Mouse (Mus musculus) limb, embryonic 12.5 days (tissue): ENCODE data around the gene Pnma1. TPM values are rescaled to one million over a fixed set of nuclear protein-coding genes. Genes with fewer than 3 reads are reported as not detected.

ENCODE experiments used
- ATAC-seq: fragments of 200-750 bp; cut with Nextera tagmentation; 2 replicates; pipeline ENCODE4 v1.8.0; 2017; ENCODE audit warnings: low read depth, moderate TSS enrichment; ENCODE audit not compliant: insufficient number of reproducible peaks, insufficient read depth, low FRiP score, low TSS enrichment
- H3K27ac ChIP-seq: fragments of 300-500 bp; sonication (generic); 2 replicates; pipeline ENCODE4 v1.5.1; 2016; ENCODE audit warnings: mild to moderate bottlenecking, moderate library complexity
- H3K27me3 ChIP-seq: fragments of 300-500 bp; sonication (generic); 2 replicates; pipeline ENCODE4 v1.6.1; 2016; ENCODE audit warnings: mild to moderate bottlenecking, moderate library complexity
- H3K36me3 ChIP-seq: fragments of 300-500 bp; sonication (generic); 2 replicates; pipeline ENCODE4 v1.6.1; 2016; ENCODE audit warnings: mild to moderate bottlenecking, moderate library complexity
- H3K4me1 ChIP-seq: fragments of 300-500 bp; sonication (generic); replicated peaks from 2 replicates; pipeline ENCODE4 v1.6.1; 2016
- H3K4me2 ChIP-seq: fragments of 300-500 bp; sonication (generic); 2 replicates; pipeline ENCODE4 v1.6.1; 2016; ENCODE audit warnings: mild to moderate bottlenecking, moderate library complexity
- H3K4me3 ChIP-seq: fragments of 300-500 bp; sonication (generic); replicated peaks from 2 replicates; pipeline ENCODE4 v1.5.1; 2016; ENCODE audit warnings: mild to moderate bottlenecking
- H3K9ac ChIP-seq: fragments of 300-500 bp; sonication (generic); replicated peaks from 2 replicates; pipeline ENCODE4 v1.6.1; 2016; ENCODE audit warnings: mild to moderate bottlenecking, moderate library complexity
- H3K9me3 ChIP-seq: fragments of 300-500 bp; sonication (generic); 2 replicates; pipeline ENCODE4 v1.6.1; 2016; ENCODE audit warnings: mild to moderate bottlenecking, moderate library complexity
- WGBS: fragments of 180-500 bp; shearing (Covaris S2); methylation state at CpG from one replicate; pipeline ENCODE4 v1.1.7; 2016; 5-methylcytosine and 5-hydroxymethylcytosine counted together
- polyA plus RNA-seq: library from polyadenylated mRNA; unstranded; fragments of >200 nt; fragmentation: Nextera tagmentation; extraction: Ambion mirVana; gene quantifications from 2 replicates; pipeline ENCODE4 v1.2.1, GENCODE M21; 2016

Pnma1 gene
- polyA plus RNA-seq, 1 experiment from 2014 or later: 1.2 TPM

DNA sequence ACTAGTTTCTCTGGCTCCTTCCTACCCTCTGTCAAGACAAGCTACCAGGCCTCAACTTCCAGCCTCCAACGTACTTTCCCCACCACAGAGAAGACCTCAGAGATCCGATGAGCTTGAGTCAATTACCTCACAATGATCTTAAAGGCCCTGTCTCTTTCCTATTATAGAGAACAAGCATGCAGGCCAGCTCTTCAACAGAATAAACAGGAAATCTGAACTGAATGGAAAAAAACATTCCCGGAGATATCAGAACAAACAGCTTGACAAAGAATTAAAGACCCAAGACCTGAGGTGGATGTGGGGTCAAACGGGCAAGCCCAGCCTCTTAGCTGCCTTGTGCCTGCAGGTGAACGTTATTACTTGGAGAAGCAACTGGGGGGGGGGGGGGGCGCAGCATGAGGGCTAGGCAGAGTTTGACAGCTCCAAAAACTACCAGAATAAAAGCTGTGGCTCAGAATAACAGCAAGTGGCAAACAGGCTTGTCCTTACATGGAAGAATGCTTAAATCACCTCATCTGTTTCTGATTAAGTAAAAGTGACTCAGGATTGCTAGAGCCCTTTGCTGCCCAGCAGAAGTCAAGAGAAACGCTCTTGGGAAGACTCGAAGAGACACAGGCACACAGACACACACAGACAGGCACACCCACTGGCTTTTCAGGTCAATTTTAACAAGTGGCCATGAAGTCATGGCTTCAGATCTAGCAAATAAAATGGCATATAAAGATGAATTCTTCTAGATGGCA lies 17.5 kb upstream of the Pnma1 start:
- Histone ChIP-seq H3K9me3 (no peaks in the 10 kb centered on the region), H3K27me3 (no peaks in the 10 kb centered on the region), H3K9ac (no peak overlapping the region), H3K36me3 (peaks cover 41% of the 10 kb centered on the region), H3K4me2 (no peak overlapping the region), H3K27ac (peak overlapping the region; percentile 41; the same call in 1 of the 2 replicates), H3K4me1 (peaks cover 21% of the 10 kb centered on the region), H3K4me3 (no peak overlapping the region)
- 34% methylated on average over 8 of the region's 8 CpGs for WGBS
- ATAC-seq: no peak

DNA sequence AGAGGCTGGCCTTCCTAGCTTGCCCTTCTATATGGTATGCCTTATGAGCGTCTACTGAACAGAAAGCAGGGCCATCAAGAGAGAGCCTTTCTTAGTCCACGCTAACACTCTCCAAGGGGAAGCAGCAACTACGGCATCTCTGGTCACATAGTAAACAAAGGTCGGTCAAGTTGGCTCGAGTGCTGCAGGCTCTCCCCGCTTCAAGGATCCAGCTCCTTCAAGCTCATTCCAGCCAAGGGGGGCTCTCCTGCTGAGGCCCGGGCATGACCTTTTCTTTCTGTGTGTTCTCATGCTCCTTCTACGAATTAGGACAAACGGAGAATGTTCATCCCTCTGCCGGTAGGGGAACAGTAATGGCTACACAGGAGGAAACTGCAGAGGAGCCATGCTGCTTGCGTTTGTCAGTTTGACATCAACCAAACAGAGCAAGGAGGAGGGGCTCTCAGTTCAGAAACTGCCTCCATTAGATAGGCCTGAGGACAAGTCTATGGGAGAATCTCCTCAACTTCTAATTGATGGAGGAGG lies 15.4 kb upstream of the Pnma1 start:
- Histone ChIP-seq H3K27me3 (no peaks in the 10 kb centered on the region), H3K27ac (no peak overlapping the region), H3K4me3 (no peak overlapping the region), H3K36me3 (peaks cover 48% of the 10 kb centered on the region), H3K9me3 (no peaks in the 10 kb centered on the region), H3K4me1 (peaks cover 21% of the 10 kb centered on the region), H3K9ac (no peak overlapping the region), H3K4me2 (no peak overlapping the region)
- no peak for ATAC-seq
- WGBS: 93% methylated on average over 11 of the region's 11 CpGs

DNA sequence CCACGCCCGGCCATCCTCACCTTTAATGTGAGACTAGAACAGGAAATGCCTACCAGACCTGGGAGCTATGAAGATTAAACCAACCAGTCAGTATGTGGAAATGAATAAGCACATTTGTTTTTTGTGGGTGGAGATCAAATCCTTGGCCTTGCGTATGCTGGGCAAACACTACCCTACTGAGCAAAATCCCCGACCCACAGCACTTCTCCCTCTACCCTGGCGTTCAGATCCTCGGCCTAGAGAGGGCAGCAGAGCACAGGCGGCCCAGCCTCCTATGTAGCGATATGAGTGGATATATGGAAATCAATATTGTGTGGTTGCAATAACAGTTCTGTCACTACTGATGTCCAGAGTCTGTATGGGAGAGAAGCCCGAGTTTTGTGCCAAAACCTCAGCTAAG lies 14.8 kb upstream of the Pnma1 start:
- WGBS: 90% methylated on average over 9 of the region's 9 CpGs
- ATAC-seq: no peak
- H3K27me3 ChIP-seq: no peaks in the 10 kb centered on the region
- H3K36me3 ChIP-seq: peaks cover 54% of the 10 kb centered on the region
- no peak overlapping the region for H3K27ac ChIP-seq
- H3K9ac ChIP-seq: no peak overlapping the region
- peaks cover 21% of the 10 kb centered on the region for H3K4me1 ChIP-seq
- no peaks in the 10 kb centered on the region for H3K9me3 ChIP-seq
- H3K4me2 ChIP-seq: no peak overlapping the region
- H3K4me3 ChIP-seq: no peak overlapping the region

DNA sequence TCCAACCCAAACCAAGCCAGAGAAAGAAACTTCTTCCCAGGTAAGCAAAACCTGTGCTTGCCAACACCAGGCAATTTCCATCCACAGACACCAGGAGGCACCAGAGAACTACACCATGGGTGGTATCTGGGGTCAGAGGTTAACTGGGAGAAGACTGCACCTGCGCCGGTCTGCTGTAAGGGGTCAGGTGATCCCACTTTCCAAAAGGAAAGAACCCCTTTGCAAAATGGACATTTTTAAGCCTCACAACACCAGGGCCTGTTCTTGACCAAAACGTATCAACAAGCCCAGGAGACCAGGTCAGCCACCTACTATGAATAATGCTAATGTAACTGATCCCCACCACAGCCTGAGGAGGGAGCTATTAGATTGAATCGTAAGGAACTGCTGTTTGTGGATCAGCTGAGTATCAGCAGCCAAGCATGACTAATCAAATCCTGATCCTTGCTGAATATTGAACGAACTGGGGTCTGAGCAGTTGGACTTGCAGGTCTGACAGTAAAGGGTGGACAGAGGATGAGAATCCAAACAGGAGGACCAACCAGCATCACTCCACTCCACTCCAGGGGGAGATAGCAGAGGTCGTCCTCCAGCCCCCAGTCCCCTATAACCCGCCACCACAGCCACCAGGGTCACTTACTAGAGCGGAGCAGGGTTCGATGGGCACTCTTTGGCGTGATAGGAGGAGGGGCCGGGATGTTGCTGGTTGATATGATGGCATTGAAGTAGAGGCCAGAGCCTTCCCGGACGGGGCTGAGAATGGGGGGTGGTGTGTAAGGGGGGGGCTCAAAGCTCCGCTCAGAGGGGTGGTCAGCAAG lies 13.5 kb upstream of the Pnma1 start:
- ATAC-seq: no peak
- Histone ChIP-seq H3K27ac (no peak overlapping the region), H3K27me3 (no peaks in the 10 kb centered on the region), H3K4me1 (peaks cover 19% of the 10 kb centered on the region), H3K4me2 (no peak overlapping the region), H3K9ac (no peak overlapping the region), H3K36me3 (peaks cover 67% of the 10 kb centered on the region), H3K9me3 (no peaks in the 10 kb centered on the region), H3K4me3 (no peak overlapping the region)
- 83% methylated on average over 14 of the region's 14 CpGs for WGBS

DNA sequence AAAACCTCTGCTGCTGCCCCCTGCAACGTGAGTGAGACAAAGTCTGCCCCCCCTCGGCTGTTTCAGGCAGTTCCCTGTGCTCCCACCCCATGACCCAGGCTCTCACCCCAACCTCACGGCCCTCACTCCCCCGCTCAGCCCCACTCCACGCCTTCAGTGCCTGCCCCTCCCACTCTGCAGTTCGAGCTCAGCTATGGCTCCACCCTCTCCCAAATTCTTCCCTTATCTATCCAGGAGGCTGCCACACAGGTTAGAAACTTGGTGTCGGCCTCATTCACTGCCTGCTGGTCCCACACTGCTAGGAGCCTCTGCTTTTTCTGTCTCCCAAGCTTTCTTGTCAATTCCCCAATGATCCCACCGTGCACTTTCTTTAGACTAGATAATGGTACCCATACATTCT lies 12.8 kb upstream of the Pnma1 start:
- Histone ChIP-seq H3K4me1 (peaks cover 12% of the 10 kb centered on the region), H3K9me3 (no peaks in the 10 kb centered on the region), H3K27ac (no peak overlapping the region), H3K9ac (no peak overlapping the region), H3K4me3 (no peak overlapping the region), H3K4me2 (no peak overlapping the region), H3K36me3 (peaks cover 74% of the 10 kb centered on the region), H3K27me3 (no peaks in the 10 kb centered on the region)
- no peak for ATAC-seq
- WGBS: 74% methylated on average over 8 of the region's 8 CpGs

DNA sequence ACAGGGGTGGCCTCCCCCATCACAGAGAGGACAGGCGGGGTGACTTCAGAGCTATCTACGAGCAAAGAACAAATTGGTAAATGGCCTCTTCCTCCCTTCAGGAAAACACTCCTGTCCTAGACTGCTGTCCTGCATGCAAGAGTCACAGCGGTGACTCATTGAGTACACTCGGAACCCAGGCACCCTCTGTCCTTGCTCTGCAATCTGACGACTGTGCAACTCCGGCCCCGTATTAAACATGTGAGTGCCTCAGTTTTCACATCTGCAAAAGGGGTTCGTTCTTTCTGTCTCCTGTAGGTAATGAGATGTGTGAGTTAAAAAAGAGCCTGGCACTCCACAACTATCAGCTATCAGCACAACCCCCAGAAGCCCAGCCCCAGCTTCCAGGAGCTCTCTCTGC lies 12.2 kb upstream of the Pnma1 start:
- no peak for ATAC-seq
- Histone ChIP-seq H3K4me3 (no peak overlapping the region), H3K9me3 (no peaks in the 10 kb centered on the region), H3K27ac (no peak overlapping the region), H3K27me3 (no peaks in the 10 kb centered on the region), H3K4me2 (no peak overlapping the region), H3K36me3 (peaks cover 77% of the 10 kb centered on the region), H3K4me1 (peaks cover 6% of the 10 kb centered on the region), H3K9ac (no peak overlapping the region)
- 94% methylated on average over 8 of the region's 8 CpGs for WGBS

DNA sequence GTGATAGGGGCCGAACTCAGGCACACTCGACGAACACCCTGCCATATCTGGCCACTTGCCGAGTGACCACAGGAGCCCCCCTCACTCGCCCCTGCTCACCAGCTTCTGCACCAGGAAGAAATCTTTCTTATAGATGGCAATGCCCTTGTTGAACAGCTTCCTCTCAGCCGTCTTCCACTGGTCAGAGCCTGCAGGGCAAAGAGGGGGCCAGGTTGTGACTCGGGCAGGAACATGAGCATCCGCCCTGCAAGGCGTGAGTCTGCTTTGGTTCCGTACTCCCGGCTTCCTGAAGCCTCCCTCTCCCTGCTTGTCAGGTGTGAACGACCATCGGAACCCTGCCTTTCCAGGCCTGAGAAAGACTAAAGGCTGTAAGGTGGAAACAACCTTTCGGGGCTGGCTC lies 9.9 kb upstream of the Pnma1 start:
- no peaks in the 10 kb centered on the region for H3K9me3 ChIP-seq
- H3K36me3 ChIP-seq: peaks cover 89% of the 10 kb centered on the region
- H3K9ac ChIP-seq: no peak overlapping the region
- no peak overlapping the region for H3K27ac ChIP-seq
- no peak overlapping the region for H3K4me3 ChIP-seq
- 0 out of 2 replicates have a peak, but pooled peaks cover 2% of the 10 kb centered on the region for H3K4me1 ChIP-seq
- ATAC-seq: no peak
- no peaks in the 10 kb centered on the region for H3K27me3 ChIP-seq
- H3K4me2 ChIP-seq: no peak overlapping the region
- WGBS: 90% methylated on average over 14 of the region's 14 CpGs

DNA sequence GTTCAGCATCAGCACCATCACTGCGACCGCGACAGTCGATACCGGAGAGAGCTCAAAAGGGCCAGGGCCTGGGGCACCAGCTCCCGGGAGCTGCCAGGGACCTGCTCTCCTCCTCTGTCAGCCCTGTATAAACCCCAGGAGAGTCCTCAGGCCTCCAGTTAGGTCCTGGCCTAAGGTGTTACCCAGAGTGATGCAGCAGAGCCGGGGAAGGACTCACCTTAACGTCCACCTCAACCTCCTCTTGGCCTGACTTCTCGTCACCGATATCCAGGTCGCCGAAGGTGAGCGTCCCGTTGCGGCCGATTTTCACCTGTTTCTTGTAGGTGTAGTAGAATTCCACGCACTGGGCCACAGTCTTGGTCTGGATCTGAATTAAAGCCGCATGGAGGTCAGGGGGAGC lies 7.9 kb upstream of the Pnma1 start:
- no peak overlapping the region for H3K9ac ChIP-seq

DNA sequence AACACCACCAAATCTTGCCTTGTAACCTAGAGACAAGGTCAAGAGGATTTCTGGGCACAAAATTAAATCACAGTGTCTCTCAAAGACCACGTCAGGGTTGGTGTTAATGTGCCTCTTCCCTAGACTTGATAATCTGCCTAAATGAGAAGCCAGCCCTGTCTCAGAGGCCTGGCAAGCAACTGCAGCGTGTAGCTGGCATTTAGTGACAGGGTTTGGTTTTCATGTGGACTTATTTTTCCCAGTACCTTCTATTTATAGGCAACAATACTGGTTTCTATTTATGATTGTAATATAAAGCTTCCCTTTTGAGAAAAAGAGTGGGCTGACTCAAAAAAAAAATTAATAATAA lies 7.2 kb upstream of the Pnma1 start:
- 79% methylated on average over 2 of the region's 2 CpGs for WGBS
- H3K9me3 ChIP-seq: no peaks in the 10 kb centered on the region
- no peak overlapping the region for H3K4me2 ChIP-seq
- H3K27ac ChIP-seq: no peak overlapping the region
- H3K4me1 ChIP-seq: no peaks in the 10 kb centered on the region
- ATAC-seq: no peak
- no peaks in the 10 kb centered on the region for H3K27me3 ChIP-seq
- no peak overlapping the region for H3K9ac ChIP-seq
- no peak overlapping the region for H3K4me3 ChIP-seq
- H3K36me3 ChIP-seq: peaks cover 93% of the 10 kb centered on the region

More for the DNA sequence above, 7.9 kb upstream of the Pnma1 start:
- Histone ChIP-seq H3K36me3 (peaks cover 95% of the 10 kb centered on the region), H3K27me3 (no peaks in the 10 kb centered on the region), H3K9me3 (no peaks in the 10 kb centered on the region), H3K4me1 (no peaks in the 10 kb centered on the region), H3K4me3 (no peak overlapping the region), H3K27ac (no peak overlapping the region), H3K4me2 (no peak overlapping the region)
- no peak for ATAC-seq
- 93% methylated on average over 18 of the region's 18 CpGs for WGBS

DNA sequence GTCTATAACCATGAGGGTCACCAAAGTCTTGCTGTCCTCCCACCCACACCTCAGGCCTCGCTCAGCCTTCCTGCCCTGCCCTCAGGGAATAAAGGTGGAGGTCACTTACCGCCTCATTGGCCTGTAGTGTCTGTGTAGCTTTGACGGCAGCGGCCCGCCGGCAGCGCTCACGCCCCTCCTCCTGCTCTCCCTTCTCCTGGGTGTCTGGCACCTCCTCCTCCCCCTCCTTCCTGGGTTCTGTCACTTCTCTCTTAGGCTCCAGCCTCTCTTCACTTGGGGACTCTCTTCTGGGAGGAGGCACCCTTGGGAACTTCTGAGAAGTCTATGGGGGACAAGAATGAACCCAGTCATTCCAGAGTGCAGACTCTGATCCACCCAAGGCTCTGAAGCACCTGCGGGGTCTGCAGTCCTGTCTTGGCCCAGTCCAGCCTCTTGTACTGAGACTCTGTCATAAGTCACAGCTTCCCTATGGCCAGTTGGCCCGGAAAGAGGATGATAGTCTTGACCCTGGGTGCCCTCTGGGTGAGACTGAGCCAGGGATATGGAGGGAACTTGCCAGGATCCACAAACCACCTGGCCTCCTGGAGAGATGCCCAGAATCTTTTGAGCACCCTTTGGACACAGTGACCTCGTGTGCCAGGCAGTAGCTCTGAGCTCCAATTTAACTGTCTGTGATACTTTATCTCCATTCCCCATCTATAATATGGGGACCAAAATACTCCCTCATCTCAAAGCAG lies 6.7 kb upstream of the Pnma1 start:
- H3K9me3 ChIP-seq: no peaks in the 10 kb centered on the region
- H3K9ac ChIP-seq: no peak overlapping the region
- H3K4me3 ChIP-seq: no peak overlapping the region
- H3K27ac ChIP-seq: no peak overlapping the region
- peaks cover 90% of the 10 kb centered on the region for H3K36me3 ChIP-seq
- ATAC-seq: no peak
- no peak overlapping the region for H3K4me2 ChIP-seq
- WGBS: 54% methylated on average over 11 of the region's 11 CpGs
- H3K27me3 ChIP-seq: no peaks in the 10 kb centered on the region
- H3K4me1 ChIP-seq: peaks cover under 1% of the 10 kb centered on the region; the same call in 1 of the 2 replicates

DNA sequence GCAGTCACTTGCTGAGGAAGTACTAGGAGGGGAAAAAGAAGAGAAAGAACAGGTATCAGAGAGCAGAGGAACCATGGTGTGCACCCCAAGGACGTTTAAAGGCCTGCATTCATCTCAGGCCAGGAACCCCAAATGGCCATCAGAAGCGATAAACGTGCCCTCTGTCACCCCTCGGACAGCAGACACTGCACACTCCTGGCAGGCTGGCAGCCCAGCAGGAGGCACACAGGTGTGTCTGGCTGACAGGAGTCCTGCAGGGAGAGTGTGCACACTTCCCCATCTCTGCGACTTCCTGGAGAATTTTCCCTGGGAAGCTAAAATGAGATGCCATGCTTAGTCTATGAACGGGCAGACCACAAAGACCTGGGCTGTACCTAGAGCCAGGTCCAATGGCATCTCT lies 5.1 kb upstream of the Pnma1 start:
- no peak overlapping the region for H3K4me2 ChIP-seq
- H3K27ac ChIP-seq: no peak overlapping the region
- H3K9ac ChIP-seq: no peak overlapping the region
- no peaks in the 10 kb centered on the region for H3K27me3 ChIP-seq
- no peak overlapping the region for H3K4me3 ChIP-seq
- H3K36me3 ChIP-seq: peaks cover 78% of the 10 kb centered on the region
- 75% methylated on average over 6 of the region's 6 CpGs for WGBS
- ATAC-seq: no peak
- no peaks in the 10 kb centered on the region for H3K9me3 ChIP-seq
- peaks cover 12% of the 10 kb centered on the region for H3K4me1 ChIP-seq
